Mouse (Mus musculus): ENCODE measurements around the gene Rbfox1.

GRCm38 (mm10) chr16:7346001-7346625, 1461.0 kb downstream of the Rbfox1 start:
- TF ChIP-seq POLR2A (IDR thresholded peaks at IDR 0.05; ENCODE audit: insufficient read depth, low read depth, low read length) (no peak), CTCF (IDR thresholded peaks at IDR 0.05; ENCODE audit: insufficient read depth, low read depth, low read length) (no peak)

Data from olfactory bulb, adult 2 months (tissue).